Mouse (Mus musculus) cerebellum, adult 9-11 months (tissue): ENCODE results near the gene Entpd1.
"Not testable (repeated sequence)": the region's sequence is repeated elsewhere in the genome, so short reads cannot be mapped to it uniquely, and the experiment has no call there.

ENCODE experiments used
- DNase-seq: peaks from one replicate; pipeline ENCODE4 v3.0.0; 2022

Entpd1 gene

DNA sequence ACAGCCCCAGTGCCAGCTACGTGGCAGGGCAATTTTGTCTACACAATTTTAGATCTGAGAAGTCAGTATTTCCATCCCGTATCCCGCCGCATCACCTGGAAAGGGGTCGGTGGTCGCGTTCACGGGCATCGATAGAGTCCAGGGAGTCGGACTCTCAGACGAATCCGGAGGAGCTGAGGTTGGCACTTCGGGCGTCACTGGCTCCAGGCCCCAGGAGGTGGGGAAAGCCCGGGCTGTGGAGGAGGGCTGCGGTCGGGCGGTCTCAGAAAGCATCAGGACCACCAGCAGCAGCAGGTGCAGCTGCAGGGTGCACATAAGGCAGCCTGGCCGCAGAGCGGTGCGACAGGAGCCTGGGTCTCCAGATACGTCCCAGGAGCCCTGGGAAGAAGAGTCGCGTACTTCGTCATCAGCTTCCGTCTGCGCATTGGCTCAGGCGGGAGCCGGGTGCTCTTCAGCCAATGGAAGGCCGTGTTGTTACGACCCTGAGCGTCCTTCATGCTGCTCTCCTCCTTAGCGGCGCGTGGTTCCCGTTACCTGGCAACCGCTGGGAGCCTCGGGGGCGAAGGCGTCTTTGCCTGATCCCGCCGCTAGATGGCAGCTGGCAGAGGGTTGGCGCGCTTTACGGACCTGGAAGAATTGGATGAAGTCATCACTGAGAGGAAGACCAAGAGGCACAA lies at the start of gene Entpd1, which contains the start of gene Tctn3:
Entpd1 (plus strand) TSS at position 537 of the 677 bp plus-strand sequence.
Tctn3 (minus strand) TSS at position 404 of the 677 bp plus-strand sequence.
- peak; percentile 97 for DNase-seq

DNA sequence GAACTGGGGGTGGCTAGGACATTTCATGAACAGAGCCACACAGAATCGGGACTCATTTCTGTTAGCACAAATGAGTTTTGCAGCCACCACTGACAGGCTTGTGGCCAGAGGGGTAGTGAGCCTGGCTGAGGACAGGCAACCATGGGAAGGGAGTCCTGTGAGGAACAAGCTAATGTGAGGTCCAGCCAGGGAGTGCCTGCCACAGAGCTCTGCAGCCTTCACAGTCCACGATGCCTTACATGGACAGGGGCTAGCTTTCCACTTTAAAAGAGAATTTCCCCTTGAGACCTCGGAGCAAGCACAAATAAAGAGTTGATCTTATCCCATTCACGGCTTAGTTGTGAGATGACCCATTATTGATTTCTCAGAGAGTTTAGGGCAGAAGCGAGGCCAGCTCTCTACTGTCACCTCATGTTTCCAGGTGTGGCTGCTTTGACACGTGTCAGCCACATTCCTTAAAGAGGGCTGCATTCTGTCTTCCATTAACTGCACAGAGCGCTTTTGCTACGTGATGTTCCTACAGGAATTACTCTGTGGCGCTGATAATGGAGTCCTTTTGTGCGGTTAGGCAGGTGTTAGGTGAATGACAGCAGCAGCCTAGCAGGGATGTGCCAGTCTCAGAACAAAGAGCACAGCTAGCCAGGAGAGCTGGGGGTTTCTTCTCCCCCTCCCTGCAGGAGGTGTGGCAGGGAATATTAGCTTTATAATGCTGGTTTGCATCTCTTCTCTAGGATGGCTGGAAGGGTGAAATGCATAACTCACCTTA lies 48.1 kb upstream of the Entpd1 start:
- DNase-seq, result no peak

DNA sequence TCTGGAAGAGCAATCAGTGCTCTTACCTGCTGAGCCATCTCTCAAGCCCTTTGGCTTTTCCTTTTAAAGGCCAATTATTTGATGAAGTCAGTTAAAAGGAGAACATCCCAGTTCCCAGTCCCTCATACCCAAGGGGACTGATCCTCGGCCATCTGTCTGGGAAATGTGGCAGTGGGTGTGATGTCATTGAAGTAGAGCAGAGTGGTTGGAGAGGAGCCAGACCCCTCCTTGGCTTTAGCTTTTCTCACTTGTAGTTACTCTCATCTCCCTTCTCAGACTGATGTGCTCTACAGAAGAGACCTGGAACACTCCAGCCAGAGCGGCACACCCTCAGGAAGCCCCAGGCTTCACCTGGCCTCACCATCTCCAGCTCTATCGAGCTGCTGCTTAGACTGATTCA lies 44.5 kb upstream of the Entpd1 start:
- peak; percentile 45 for DNase-seq

DNA sequence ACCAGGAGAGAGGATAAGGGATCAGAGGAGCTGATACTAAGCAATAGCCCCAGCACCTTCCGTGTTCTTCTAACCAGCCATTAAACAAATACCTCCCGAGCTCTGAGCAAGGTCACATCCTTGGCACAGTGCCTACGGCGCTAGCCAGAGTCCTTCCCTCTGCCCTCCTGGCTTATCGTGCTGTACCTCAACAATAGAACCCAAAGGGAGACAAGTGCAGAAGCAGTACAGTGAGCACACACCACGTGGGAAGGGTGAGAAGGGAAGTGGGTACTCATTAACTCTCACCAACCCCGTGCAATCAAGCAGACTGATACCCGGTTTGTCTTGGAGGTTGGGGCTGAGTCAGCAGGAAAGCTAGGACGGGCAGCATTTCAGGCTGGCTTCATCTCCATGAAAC lies 41.4 kb upstream of the Entpd1 start:
- no peak for DNase-seq

DNA sequence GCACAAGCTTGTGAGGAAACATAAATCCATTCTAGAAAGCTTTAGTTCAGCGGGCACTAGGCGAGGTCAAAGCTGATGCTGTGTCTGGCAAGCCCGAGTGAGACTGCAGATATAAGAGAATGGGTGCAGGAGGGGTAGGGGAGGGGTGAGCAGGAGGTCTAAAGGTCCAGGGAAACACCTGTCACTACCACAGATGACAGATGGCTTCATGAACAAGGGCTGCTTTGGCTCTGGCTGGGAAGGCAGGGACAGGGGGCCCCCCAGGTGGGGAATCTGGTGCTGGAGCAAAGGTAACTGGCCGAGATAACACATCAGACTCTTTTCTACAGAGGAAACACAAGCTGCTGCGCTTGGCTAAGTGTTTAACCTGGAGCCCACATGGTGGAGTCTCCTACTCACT lies 36.7 kb upstream of the Entpd1 start:
- peak; percentile 74 for DNase-seq

DNA sequence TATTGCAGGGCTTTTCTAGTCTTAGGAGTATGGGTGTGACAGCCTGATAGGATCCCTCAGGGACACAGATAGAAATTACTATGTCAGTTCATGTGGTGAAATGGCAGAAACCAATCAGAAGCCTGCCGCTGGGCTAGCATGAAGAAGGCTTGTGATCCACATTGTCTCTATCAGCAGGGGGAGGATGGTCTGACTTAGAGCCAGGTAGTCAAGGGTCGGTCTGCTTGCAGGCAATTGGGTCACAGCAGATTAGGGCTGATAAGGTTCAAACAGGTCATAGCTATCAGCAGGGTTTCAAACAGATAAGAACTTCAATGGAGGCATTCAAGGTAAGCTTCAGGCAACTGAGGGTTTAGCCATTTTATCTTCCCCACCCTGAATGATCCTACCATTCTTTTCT lies 31.3 kb upstream of the Entpd1 start:
- no peak for DNase-seq

DNA sequence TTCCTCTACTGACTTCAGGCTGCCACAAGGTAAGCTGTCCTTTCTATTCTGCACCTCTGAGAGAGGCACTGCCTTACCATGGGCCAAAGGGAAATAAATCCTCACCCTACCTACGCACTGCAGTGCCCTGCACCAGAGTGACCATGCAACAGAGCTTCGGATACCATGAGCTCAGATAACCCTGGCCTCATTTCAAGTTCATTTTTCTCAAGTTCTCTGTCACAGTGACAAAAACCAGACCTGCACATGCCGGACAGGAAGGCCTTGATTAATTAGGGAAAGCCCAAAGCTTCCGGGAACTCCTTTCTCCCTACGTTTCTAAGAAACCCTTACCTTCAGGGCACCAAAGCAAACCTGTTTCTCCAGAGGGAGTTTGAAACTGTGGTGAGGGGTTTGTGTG lies 30.5 kb upstream of the Entpd1 start:
- no peak for DNase-seq

DNA sequence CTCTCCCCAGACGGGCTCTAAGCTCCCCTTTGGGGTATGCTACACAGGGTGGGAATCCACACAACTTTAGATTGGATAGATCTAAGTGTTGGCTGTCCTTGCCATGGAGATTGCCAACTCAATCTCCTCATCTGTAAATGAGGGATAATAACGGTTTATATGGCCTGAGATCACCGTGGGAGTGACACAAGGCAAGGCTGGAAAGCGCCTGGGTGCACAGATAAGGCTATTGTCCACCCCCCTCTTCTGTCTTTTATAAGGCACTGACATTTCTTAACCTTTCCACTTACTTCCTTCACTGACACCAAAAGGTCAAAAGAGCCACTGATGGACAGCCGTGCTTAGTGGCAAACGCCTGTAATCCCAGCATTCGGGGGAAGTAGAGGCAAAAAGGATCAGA lies 25.3 kb upstream of the Entpd1 start:
- no peak for DNase-seq

DNA sequence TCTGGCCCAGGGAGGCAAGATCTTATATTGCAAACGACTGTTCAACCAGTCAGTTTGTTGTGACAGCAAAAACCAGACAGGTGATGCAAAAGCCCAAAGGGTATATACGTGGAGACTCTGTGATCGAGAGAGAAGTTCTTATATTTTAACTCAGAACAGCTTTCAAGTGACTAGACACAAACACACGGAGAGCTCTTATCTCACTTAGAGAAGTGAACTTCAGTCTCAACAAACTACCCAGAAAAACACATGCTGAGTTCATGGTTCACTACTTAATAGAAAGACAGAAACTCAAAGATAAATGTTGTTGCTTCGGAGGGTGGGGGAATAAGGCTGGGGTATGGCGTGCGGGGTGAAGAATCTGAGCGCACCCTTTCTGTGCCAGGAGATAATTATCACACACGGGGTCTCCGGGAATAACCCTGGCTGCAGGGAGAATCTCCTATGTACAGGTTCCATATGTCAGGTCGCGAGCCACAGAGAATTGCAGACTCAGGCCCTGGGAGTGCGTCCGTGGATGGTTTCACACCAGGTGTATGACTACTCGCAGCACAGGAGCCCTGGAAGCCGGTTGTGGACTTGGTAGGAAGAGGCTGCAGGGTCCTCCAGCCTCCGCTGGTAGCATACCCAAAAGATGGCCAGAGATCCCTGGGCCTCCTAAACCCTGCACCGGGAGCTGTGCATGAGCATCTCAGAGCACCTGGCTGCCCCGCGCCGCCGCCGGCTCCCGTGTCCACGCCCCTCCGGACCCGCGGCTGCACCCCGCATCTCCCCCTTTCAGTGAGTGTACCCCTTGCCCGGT lies 24.5 kb upstream of the Entpd1 start:
- no peak for DNase-seq

DNA sequence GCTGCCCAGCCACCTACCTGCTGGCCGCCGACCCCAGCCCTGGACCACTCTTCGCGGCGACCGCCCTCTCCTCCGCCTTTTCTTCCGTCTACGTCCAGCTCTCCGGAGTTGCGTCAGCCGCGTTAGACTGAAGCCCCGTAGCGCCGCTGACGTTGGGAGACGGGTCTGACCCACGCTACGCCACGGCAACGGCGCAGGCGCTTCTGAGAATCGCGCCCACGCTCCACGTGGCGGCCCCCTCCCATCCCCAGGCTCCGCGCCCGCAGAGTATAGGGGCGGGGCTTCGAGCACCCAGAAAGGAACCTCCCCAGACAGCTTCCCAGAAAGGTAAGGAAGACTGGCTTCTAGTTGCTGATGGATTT lies 23.9 kb upstream of the Entpd1 start, which contains the start of gene Aldh18a1:
Aldh18a1 (minus strand) TSS at position 171 of the 362 bp plus-strand sequence.
- peak; percentile 92 for DNase-seq

DNA sequence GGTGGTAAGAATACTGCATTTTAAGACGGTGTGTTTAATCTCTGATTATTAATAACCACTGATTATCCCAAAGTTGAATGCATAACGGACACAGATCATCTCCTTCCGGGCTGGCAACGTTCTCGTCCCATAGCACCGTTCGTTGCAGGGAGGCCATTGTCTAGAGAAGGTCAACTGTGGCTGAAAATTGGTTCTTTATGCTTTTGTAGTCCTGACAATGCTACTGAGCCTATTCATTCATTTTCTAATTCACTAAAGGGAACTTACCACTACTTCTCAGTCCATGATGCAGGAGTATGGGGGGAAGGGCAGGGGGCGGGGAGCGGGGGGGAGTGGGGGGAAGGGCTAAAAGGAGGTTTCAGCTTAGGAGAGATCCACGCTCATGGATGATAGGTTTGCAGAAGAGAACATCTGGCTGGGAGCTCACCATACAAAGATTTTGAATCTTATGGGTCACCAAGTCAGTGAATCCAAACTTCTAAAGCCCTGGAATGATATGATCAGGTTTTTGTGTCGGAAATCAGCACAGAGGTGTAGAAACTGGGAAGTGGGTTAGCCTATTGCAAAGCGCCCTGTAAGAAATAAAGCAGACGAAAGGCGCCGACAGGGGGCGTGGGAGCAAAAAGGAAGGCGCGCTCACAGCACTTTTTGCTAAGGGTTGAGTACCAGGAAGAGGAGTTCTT lies 23.2 kb upstream of the Entpd1 start:
- DNase-seq, result peak; percentile 77

DNA sequence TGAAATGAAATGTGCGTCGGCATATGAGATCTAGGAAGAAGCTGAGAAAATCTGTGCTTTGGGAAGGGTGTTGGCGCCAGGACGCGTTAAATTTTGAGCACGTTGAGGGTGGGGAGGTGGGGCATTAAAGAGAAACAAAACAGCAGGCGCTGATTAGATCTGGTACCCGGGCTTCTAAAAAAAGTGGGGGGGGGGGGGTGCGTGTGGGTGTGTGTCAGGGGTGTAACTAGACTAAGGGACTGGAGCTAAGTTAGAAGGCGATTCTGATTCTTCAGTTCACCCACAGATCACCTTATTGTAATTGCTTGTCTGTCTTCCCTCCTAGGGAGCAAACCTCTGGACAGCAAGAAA lies 22.7 kb upstream of the Entpd1 start:
- DNase-seq, result no peak

DNA sequence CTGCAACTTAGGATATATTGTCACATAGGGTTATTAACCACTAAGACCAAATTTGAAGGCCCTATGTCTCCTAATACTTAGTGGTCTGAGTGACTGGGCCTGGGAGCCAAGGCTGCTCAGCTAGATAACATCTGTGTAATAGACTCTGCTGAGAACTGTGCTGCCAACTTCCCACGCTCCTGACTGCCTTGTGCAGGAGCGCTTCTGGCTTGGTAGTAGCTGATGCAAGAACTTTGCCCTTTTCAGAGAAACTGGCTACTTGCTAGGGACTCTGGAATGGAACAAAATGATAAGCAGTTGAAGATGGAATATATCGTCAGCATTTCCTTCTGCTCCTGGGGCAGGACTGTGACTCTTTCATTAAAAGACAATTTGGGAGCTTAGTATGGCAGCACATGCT lies 16.9 kb upstream of the Entpd1 start:
- DNase-seq, result no peak

DNA sequence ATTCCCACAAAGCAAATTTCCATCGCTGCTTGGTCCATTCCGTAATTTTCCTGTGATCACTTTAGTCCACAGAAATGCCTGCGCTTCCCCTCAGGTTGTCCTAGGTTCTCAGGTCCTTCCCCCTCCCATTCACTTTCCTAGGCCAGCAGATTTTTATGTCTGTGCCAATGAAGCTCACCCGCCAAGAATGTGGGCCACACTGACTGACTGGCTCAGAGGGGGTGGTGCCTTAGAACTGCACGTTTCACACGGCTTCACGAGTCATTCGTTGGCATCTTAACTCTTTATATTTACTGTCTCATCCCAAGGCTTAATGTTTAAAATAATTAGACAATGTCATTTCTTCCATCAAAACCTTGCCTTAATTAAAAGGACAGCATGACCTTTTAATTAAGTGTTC lies 16.3 kb upstream of the Entpd1 start:
- no peak for DNase-seq

DNA sequence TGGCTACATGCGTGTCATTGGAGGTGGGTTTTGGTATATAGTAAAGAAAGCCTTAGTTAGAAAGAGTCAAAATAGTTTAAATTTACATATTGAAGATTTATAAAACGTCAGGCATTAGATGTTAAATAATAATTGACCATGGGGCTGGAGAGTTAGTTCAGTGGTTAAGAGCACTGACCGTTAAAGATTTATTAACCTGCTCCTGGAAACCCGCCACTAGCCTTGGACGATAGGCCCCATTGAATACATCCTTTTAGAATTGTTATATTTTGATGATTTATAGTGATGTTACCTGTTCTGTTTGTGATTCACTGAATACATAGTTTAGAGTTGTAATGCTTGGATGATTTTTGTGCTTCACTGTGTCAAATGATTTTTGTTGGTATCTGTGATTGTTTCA lies 11.3 kb upstream of the Entpd1 start:
- not testable (repeated sequence) for DNase-seq

DNA sequence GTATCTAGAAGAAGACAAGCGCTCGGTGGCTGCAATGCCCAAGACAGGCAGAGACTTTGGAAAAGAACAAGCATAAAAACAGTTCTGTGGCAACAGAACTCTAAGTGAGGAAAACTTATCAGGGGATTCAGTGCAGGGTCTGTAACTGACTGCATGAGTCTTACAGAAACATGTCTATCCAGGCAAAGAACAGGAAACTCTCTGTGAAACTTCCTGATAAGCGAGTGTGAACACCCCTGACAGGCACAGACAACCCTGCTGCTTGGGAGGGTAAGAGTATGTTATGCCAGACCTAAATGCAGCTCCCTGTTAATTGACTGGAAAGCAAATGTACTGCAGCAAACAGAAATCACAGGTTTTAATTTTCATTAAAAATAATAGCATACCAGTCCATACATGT lies 10.3 kb upstream of the Entpd1 start:
- DNase-seq, result no peak

DNA sequence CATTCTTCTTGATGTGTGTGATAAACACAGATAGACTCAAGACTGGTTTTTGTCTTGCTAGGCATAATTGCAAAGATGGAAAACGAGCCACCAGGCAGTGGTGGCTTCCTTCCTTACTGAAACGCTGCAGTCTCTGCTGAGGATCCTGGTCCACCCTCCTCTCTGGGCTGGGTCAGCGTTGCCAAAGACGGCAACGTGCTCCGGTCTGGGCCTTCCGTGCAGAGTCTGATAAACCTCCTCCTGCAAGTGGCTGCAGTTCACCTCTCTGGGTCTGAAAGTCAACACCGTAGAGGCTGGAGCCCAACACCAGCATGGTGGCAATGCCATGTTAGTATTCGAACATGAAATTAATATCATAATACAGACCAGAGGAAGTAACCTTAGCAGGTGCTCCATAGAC lies 7.0 kb upstream of the Entpd1 start:
- no peak for DNase-seq

DNA sequence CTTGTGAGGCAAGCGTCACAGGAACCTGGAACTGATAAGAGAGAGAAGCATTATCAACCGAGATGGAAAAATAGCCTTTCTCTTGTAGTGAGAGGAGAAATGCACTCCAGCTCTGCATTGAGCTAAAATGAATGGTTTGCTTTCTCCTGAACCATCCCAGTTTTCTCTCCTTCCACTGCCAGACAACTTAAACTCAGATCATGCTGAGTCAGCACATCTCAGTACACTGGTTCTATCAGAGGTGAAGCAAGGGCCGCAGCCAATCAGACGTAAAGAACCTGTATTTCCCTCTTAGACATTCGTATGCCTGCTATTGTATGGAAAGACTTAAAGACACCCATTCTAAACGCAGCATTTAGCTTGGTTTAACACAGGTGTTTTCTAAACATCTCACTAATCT lies 4.5 kb upstream of the Entpd1 start:
- no peak for DNase-seq

DNA sequence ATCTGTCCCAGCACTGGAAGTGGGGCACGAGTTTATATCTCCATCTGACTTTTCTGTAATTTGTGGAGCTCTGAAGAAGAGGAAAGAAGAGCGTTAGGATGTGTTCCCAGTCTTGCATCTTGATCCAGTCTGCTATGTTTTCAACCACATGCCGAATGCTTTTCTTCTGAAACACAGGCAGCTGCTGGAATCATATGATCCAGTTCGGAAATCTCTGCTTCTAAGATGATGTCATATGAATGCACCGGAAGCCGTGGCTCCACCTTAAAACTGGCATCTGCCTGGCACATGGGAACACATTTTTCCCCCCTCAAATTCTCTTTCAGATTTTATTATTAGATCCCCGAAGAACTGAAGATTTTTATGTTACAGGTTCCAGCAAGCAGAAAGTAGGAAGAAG lies 2.6 kb downstream of the Entpd1 start:
- DNase-seq, result no peak

DNA sequence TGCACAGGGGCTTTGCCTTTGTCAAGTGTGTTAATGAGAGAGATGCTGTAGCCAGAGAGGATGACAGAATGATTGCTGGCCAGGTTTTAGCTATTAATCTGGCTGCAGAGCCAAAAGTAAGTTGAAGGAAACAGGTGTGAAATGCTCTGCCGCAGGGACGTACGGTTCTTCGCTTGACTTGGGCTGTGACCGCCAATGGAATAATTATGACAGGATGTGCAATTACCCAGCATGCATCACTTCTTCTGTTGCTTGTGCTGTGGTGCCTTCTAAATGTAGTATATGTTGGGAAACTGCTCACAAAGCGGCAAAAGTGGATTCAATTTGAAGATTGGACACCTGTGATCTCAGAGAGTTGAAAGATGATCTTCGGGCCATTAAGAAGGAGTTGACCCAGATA lies 3.9 kb downstream of the Entpd1 start:
- DNase-seq, result no peak

DNA sequence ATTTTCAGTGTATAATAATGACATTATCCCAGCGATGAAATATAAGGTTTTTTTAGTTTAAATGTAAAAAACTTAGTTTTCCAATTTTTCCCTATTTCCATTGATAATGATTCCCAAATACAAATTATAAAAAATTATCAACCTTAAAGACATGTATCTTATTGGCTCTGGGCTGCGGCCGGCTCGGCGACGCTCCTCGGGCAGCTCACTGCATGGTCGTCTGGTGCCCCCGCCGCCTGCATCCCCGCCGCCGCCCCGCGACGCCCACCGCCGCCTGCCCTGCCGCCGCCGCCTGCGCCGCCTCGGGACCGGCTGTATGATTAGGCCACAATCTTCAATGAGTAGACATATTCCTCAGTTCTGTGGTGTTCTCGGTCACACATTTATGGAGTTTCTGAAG lies 9.4 kb downstream of the Entpd1 start:
- DNase-seq, result not testable (repeated sequence)

DNA sequence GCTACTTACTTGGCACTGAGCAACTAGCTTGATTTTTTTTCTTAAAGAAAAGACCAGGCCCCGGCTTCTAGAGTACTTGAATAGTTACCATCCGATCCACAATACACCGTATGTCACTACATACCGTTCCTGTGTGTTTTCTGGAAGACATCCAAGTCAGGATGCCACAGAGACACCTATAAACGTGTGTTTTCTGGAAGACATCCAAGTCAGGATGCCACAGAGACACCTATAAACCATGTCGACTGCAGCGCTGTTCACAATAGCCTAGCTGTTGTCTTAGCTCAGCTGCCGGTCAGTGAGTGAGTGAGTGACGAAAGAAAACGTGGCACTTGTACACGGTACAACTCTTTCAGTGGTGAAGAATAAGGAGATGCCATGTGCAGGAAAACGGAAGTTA lies 13.8 kb downstream of the Entpd1 start:
- no peak for DNase-seq

DNA sequence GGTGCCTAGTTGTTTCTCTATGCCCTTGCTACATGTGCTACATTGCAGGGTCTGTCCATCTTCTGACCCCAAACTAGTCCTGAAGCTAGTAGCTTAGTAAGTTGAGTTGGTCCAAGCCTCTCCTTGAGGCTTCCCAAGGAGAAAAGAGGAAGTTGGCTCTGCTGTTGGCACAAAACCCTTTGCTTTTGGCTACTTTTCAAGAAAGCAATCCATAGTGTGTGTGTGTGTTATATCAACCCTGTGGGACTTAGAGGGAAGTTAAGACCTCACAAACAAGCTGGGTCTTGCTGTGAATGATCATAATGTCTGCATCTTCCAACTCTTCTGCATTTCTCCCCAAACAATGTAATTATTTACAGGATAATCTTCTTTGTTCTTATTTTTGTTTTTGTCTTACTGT lies 16.8 kb downstream of the Entpd1 start:
- no peak for DNase-seq
